Mouse (Mus musculus) brain, embryonic 14.5 days (tissue): Measurements from ENCODE around the gene Gm38655.

ENCODE experiments used
- CTCF ChIP-seq: fragments of 200-500 bp; IDR thresholded peaks from 2 replicates; pipeline ENCODE4 v1.5.1; 2012; ENCODE audit warnings: inconsistent platforms, mild to moderate bottlenecking, moderate library complexity, borderline replicate concordance; ENCODE audit not compliant: insufficient read depth, insufficient read length; ENCODE audit errors: extremely low read depth
- POLR2A ChIP-seq: fragments of 200-500 bp; IDR thresholded peaks from 2 replicates; pipeline ENCODE4 v1.6.1; 2012; ENCODE audit warnings: mild to moderate bottlenecking, inconsistent platforms, borderline replicate concordance; ENCODE audit not compliant: poor library complexity, insufficient read depth, insufficient read length, severe bottlenecking; ENCODE audit errors: extremely low read depth

DNA sequence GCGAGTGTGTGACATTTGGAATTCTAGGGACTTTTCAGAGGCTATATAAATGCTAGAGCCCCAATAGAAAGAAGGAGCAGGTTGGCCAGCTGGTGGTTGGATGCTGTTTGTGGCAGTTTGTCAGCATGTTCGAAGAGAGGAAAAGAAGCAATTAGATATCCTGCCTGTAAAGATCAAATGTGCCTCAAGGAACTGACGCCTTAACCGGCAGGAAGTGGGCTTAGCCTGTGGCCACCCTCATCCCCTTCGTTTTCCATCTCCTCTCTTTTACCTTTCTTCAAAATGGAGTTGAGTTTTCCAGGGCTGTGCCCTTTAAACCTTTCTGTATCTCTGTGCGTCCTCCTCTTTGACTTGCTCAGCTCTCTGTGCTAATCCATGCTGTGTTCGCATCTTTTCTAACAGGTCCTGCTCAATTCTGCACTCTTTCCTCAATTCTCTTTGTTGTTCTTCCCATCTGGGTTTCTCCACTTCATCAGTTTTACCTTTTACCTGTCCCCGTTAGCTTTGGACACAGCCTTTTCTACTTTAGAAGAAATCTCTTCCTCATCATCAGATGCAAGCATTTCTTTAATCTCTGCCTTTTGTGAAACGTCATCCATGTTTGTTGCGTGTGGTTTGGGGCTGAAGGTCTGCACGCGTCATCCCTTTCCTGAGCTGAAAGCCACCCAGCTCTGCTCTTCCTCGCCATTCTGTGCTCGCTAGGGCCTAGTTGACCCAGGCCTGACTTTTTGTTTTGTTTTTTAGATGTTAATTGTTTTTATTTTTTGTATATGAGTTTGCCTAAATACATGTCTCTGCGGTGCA is 44.4 kb upstream of the Gm38655 start:
- TF ChIP-seq POLR2A: no peak
- no peak for TF ChIP-seq CTCF
